Mouse (Mus musculus) stomach, postnatal 0 days (tissue): ENCODE data around the gene Tdrd6. TPM values are rescaled to one million over a fixed set of nuclear protein-coding genes. Genes with fewer than 3 reads are reported as not detected.

Source experiments
- ATAC-seq: fragments of 200-750 bp; cut with Nextera tagmentation; 2 replicates; pipeline ENCODE4 v1.8.0; 2017; ENCODE audit not compliant: low FRiP score, low TSS enrichment
- DNase-seq: peaks from one replicate; pipeline ENCODE4 v3.0.0-alpha.2; 2016; ENCODE audit warnings: low spot score
- H3K27ac ChIP-seq: fragments of 300-500 bp; sonication (generic); replicated peaks from 2 replicates; pipeline ENCODE4 v1.5.1; 2014; ENCODE audit warnings: mild to moderate bottlenecking, control low read depth
- H3K27me3 ChIP-seq: fragments of 300-500 bp; sonication (generic); 2 replicates; pipeline ENCODE4 v1.6.1; 2014; ENCODE audit warnings: low read length; ENCODE audit not compliant: control insufficient read depth, insufficient read depth
- H3K36me3 ChIP-seq: fragments of 300-500 bp; sonication (generic); 2 replicates; pipeline ENCODE4 v1.6.1; 2014; ENCODE audit warnings: low read length, mixed read lengths; ENCODE audit not compliant: control insufficient read depth, insufficient read depth
- H3K4me1 ChIP-seq: fragments of 300-500 bp; sonication (generic); replicated peaks from 2 replicates; pipeline ENCODE4 v1.6.1; 2014; ENCODE audit warnings: antibody characterized with exemption; ENCODE audit not compliant: control insufficient read depth, insufficient read depth
- H3K4me2 ChIP-seq: fragments of 300-500 bp; sonication (generic); replicated peaks from 2 replicates; pipeline ENCODE4 v1.6.1; 2014; ENCODE audit warnings: low read depth, mild to moderate bottlenecking, control low read depth, moderate library complexity
- H3K4me3 ChIP-seq: fragments of 300-500 bp; sonication (generic); 2 replicates; pipeline ENCODE4 v1.5.1; 2014; ENCODE audit warnings: low read depth, low read length, control low read depth
- H3K9ac ChIP-seq: fragments of 300-500 bp; sonication (generic); 2 replicates; pipeline ENCODE4 v1.6.1; 2014; ENCODE audit warnings: mild to moderate bottlenecking, low read length, control low read depth, mixed read lengths
- H3K9me3 ChIP-seq: fragments of 300-500 bp; sonication (generic); 2 replicates; pipeline ENCODE4 v1.6.1; 2016; ENCODE audit warnings: low read length; ENCODE audit not compliant: control insufficient read depth
- CTCF ChIP-seq: IDR thresholded peaks from 2 replicates; pipeline ENCODE4 v1.5.1; 2016; ENCODE audit warnings: antibody characterized with exemption, low read depth, mild to moderate bottlenecking, moderate library complexity
- EP300 ChIP-seq: optimal IDR thresholded peaks from 2 replicates; pipeline ENCODE3; 2016; ENCODE audit warnings: antibody characterized with exemption
- WGBS: fragments of 180-500 bp; shearing (Covaris S2); extraction: QIAGEN DNeasy Blood & Tissue Kit; methylation state at CpG from one replicate; pipeline ENCODE4 v1.1.7; 2014; 5-methylcytosine and 5-hydroxymethylcytosine counted together
- polyA plus RNA-seq: library from polyadenylated mRNA; unstranded; fragments of >200 nt; fragmentation: Nextera tagmentation; extraction: Ambion mirVana; gene quantifications from 2 replicates; pipeline ENCODE4 v1.2.1, GENCODE M21; 2015

The Tdrd6 gene
- polyA plus RNA-seq, 1 experiment from 2014 or later: 0.08 TPM

GRCm38 (mm10) chr17:43645136-43645535, 15.0 kb upstream of the Tdrd6 start:
- TF ChIP-seq CTCF (no peak), EP300 (no peak)
- Histone ChIP-seq H3K9me3 (no peaks in the 10 kb centered on the region), H3K4me3 (no peak overlapping the region), H3K4me1 (no peaks in the 10 kb centered on the region), H3K36me3 (no peaks in the 10 kb centered on the region), H3K4me2 (no peak overlapping the region), H3K27ac (no peak overlapping the region), H3K9ac (no peak overlapping the region), H3K27me3 (no peaks in the 10 kb centered on the region)
- WGBS: 94% methylated on average over 3 of the region's 3 CpGs
- ATAC-seq (no peak), DNase-seq (no peak)

- 44% methylated on average over 7 of the region's 7 CpGs for WGBS
- no peaks in the 10 kb centered on the region for H3K27me3 ChIP-seq
- ATAC-seq (no peak), DNase-seq (no peak)
- no peaks in the 10 kb centered on the region for H3K9me3 ChIP-seq
- H3K27ac ChIP-seq: no peak overlapping the region
- H3K4me1 ChIP-seq: no peaks in the 10 kb centered on the region
- no peak overlapping the region for H3K9ac ChIP-seq
- H3K4me2 ChIP-seq: no peak overlapping the region
- TF ChIP-seq EP300: no peak
- TF ChIP-seq CTCF: no peak
- no peak overlapping the region for H3K4me3 ChIP-seq
- no peaks in the 10 kb centered on the region for H3K36me3 ChIP-seq
Measured at GRCm38 (mm10) chr17:43644375-43644774, 14.3 kb upstream of the Tdrd6 start.

DNA sequence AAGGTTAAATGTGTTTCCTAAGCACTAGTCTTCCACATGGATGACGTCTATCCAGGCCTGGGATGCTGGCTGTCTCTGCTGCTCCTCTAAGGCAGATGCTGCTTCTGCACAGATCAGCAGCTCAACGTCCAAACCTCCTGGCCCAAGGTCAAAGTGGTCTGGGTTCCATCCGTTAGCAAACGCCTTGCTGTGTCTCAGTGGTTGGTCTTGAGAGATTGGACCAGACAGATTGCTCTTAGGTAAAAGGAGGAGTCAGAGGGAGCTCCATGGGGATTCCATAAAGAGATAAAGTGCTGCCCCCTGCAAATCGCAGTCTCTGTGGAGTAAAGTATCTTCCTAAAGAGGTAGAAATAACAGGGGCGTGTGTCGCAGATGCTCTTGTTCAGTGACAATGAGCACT, 13.1 kb upstream of the Tdrd6 start:
- H3K4me1 ChIP-seq: no peaks in the 10 kb centered on the region
- no peak overlapping the region for H3K9ac ChIP-seq
- 77% methylated on average over 7 of the region's 7 CpGs for WGBS
- no peak overlapping the region for H3K27ac ChIP-seq
- H3K4me3 ChIP-seq: no peak overlapping the region
- TF ChIP-seq CTCF: no peak
- no peak for TF ChIP-seq EP300
- ATAC-seq: no peak
- H3K9me3 ChIP-seq: no peaks in the 10 kb centered on the region
- H3K4me2 ChIP-seq: no peak overlapping the region
- no peaks in the 10 kb centered on the region for H3K27me3 ChIP-seq
- DNase-seq: no peak
- no peaks in the 10 kb centered on the region for H3K36me3 ChIP-seq

GRCm38 (mm10) chr17:43640825-43641224, 10.7 kb upstream of the Tdrd6 start:
- H3K9me3 ChIP-seq: no peaks in the 10 kb centered on the region
- no peak overlapping the region for H3K4me3 ChIP-seq
- H3K27ac ChIP-seq: no peak overlapping the region
- H3K27me3 ChIP-seq: no peaks in the 10 kb centered on the region
- ATAC-seq (no peak), DNase-seq (no peak)
- TF ChIP-seq CTCF: peak; percentile 20; the same call in 1 of the 2 replicates
- no peak for TF ChIP-seq EP300
- H3K9ac ChIP-seq: no peak overlapping the region
- WGBS: 81% methylated on average over 1 of the region's 1 CpGs
- H3K4me1 ChIP-seq: no peaks in the 10 kb centered on the region
- no peak overlapping the region for H3K4me2 ChIP-seq
- H3K36me3 ChIP-seq: no peaks in the 10 kb centered on the region

- Histone ChIP-seq H3K27ac (no peak overlapping the region), H3K4me1 (no peaks in the 10 kb centered on the region), H3K9me3 (no peaks in the 10 kb centered on the region), H3K36me3 (no peaks in the 10 kb centered on the region), H3K9ac (no peak overlapping the region), H3K27me3 (no peaks in the 10 kb centered on the region), H3K4me2 (no peak overlapping the region), H3K4me3 (no peak overlapping the region)
- DNase-seq: no peak
- TF ChIP-seq CTCF (no peak), EP300 (no peak)
- ATAC-seq: no peak
- WGBS: 92% methylated on average over 4 of the region's 4 CpGs
Measured at GRCm38 (mm10) chr17:43637146-43637545, 7.0 kb upstream of the Tdrd6 start.

- no peak overlapping the region for H3K9ac ChIP-seq
- no peak for TF ChIP-seq EP300
- H3K27me3 ChIP-seq: peaks cover 7% of the 10 kb centered on the region
- no peak overlapping the region for H3K27ac ChIP-seq
- no peak overlapping the region for H3K4me3 ChIP-seq
- H3K9me3 ChIP-seq: no peaks in the 10 kb centered on the region
- ATAC-seq: no peak
- 57% methylated on average over 13 of the region's 13 CpGs for WGBS
- H3K36me3 ChIP-seq: no peaks in the 10 kb centered on the region
- DNase-seq: no peak
- peak overlapping the region; percentile 52 for H3K4me2 ChIP-seq
- H3K4me1 ChIP-seq: peaks cover 4% of the 10 kb centered on the region
Measured at GRCm38 (mm10) chr17:43630427-43630760, 295 bp upstream of the Tdrd6 start.
